Mouse (Mus musculus) olfactory bulb, adult 2 months (tissue): ENCODE results near the gene Plxnd1. TPM values are rescaled to one million over a fixed set of nuclear protein-coding genes. Genes with fewer than 3 reads are reported as not detected.

ENCODE experiments used
- H3K27ac ChIP-seq: fragments of 200-500 bp; 2 replicates; pipeline ENCODE4 v1.5.1; 2012; ENCODE audit warnings: low read depth, low read length; ENCODE audit not compliant: insufficient read depth
- H3K4me1 ChIP-seq: fragments of 200-500 bp; 2 replicates; pipeline ENCODE4 v1.6.1; 2012; ENCODE audit warnings: low read length; ENCODE audit not compliant: control insufficient read depth, insufficient read depth
- H3K4me3 ChIP-seq: fragments of 200-500 bp; 2 replicates; pipeline ENCODE4 v1.5.1; 2012; ENCODE audit warnings: mild to moderate bottlenecking, low read depth, low read length, moderate library complexity; ENCODE audit not compliant: insufficient read depth
- CTCF ChIP-seq: fragments of 200-500 bp; IDR thresholded peaks from 2 replicates; pipeline ENCODE4 v1.5.1; 2012; ENCODE audit warnings: low read depth, mild to moderate bottlenecking, low read length, moderate library complexity; ENCODE audit not compliant: insufficient read depth
- POLR2A ChIP-seq: fragments of 200-500 bp; IDR thresholded peaks from 2 replicates; pipeline ENCODE4 v1.6.1; 2012; ENCODE audit warnings: mild to moderate bottlenecking, low read depth, low read length, moderate library complexity; ENCODE audit not compliant: insufficient read depth
- WGBS: fragments of 180-500 bp; shearing (Covaris S2); methylation state at CpG from one replicate; pipeline ENCODE4 v1.1.7; 2018; 5-methylcytosine and 5-hydroxymethylcytosine counted together
- polyA plus RNA-seq: library from polyadenylated mRNA; stranded (reverse); fragments of >200 nt; gene quantifications from 2 replicates; pipeline ENCODE4 v1.2.4, GENCODE M21; 2012; ENCODE audit warnings: low replicate concordance; ENCODE audit not compliant: missing spikeins, insufficient read depth, insufficient read length

The Plxnd1 gene
- polyA plus RNA-seq, 1 experiment, result not detected

GRCm38 (mm10) chr6:115994146-115994876 is 494 bp downstream of the Plxnd1 start:
- no peak overlapping the region for H3K27ac ChIP-seq
- TF ChIP-seq POLR2A, result no peak
- TF ChIP-seq CTCF, result no peak
- WGBS, result 2% methylated on average over 83 of the region's 93 CpGs
- H3K4me3 ChIP-seq, result peak overlapping the region; percentile 49
- peaks cover 54% of the 10 kb centered on the region for H3K4me1 ChIP-seq

- H3K27ac ChIP-seq, result no peak overlapping the region
- TF ChIP-seq CTCF (no peak), POLR2A (no peak)
- peak overlapping the region; percentile 49 for H3K4me3 ChIP-seq
These were observed 1.2 kb downstream of the Plxnd1 start for GRCm38 (mm10) chr6:115993463-115994145.

GRCm38 (mm10) chr6:115992981-115993380 is 1.8 kb downstream of the Plxnd1 start:
- Histone ChIP-seq H3K4me1 (peaks cover 59% of the 10 kb centered on the region), H3K4me3 (peak overlapping the region; percentile 49), H3K27ac (no peak overlapping the region)
- TF ChIP-seq POLR2A (no peak), CTCF (no peak)
- WGBS, result 66% methylated on average over 6 of the region's 6 CpGs

More at GRCm38 (mm10) chr6:115993463-115994145, 1.2 kb downstream of the Plxnd1 start:
- peaks cover 59% of the 10 kb centered on the region for H3K4me1 ChIP-seq
- WGBS, result 2% methylated on average over 86 of the region's 86 CpGs

- Histone ChIP-seq H3K27ac (no peak overlapping the region), H3K4me3 (peak overlapping the region; percentile 5; the same call in 1 of the 2 replicates), H3K4me1 (peaks cover 61% of the 10 kb centered on the region)
- WGBS, result 62% methylated on average over 10 of the region's 10 CpGs
- TF ChIP-seq POLR2A (no peak), CTCF (no peak)
These were observed 2.8 kb downstream of the Plxnd1 start for GRCm38 (mm10) chr6:115991881-115992620.

GRCm38 (mm10) chr6:115991108-115991880 is 3.5 kb downstream of the Plxnd1 start:
- Histone ChIP-seq H3K4me3 (0 out of 2 replicates have a peak overlapping the region, but pooled peaks have one; percentile 5), H3K4me1 (peaks cover 66% of the 10 kb centered on the region), H3K27ac (no peak overlapping the region)
- no peak for TF ChIP-seq CTCF
- TF ChIP-seq POLR2A, result no peak
- WGBS, result 51% methylated on average over 13 of the region's 13 CpGs

- WGBS, result 89% methylated on average over 9 of the region's 9 CpGs
These were observed 4.3 kb downstream of the Plxnd1 start for GRCm38 (mm10) chr6:115990479-115990878.

GRCm38 (mm10) chr6:115990056-115990455 is 4.7 kb downstream of the Plxnd1 start:
- TF ChIP-seq POLR2A, result no peak
- no peak for TF ChIP-seq CTCF
- Histone ChIP-seq H3K4me1 (peaks cover 70% of the 10 kb centered on the region), H3K4me3 (no peak overlapping the region), H3K27ac (no peak overlapping the region)
- 41% methylated on average over 3 of the region's 3 CpGs for WGBS

More at GRCm38 (mm10) chr6:115990479-115990878, 4.3 kb downstream of the Plxnd1 start:
- TF ChIP-seq POLR2A, result no peak
- H3K27ac ChIP-seq, result no peak overlapping the region
- H3K4me3 ChIP-seq, result no peak overlapping the region
- peaks cover 69% of the 10 kb centered on the region for H3K4me1 ChIP-seq

GRCm38 (mm10) chr6:115989607-115990006 is 5.2 kb downstream of the Plxnd1 start:
- TF ChIP-seq CTCF (no peak), POLR2A (no peak)
- 48% methylated on average over 4 of the region's 4 CpGs for WGBS
- no peak overlapping the region for H3K27ac ChIP-seq
- peaks cover 72% of the 10 kb centered on the region for H3K4me1 ChIP-seq
- H3K4me3 ChIP-seq, result no peak overlapping the region
